Mouse (Mus musculus): Measurements from ENCODE around the gene Plekha7. TPM values are rescaled to one million over a fixed set of nuclear protein-coding genes. Genes with fewer than 3 reads are reported as not detected.

The Plekha7 gene
- polyA plus RNA-seq, 1 experiment from 2014 or later, result 27.7 TPM

GRCm38 (mm10) chr7:116224543-116224942 lies 83.6 kb downstream of the Plekha7 start:
- Histone ChIP-seq H3K27me3 (ENCODE audit: poor library complexity, severe bottlenecking) (no peaks in the 10 kb centered on the region), H3K36me3 (replicated peaks) (no peaks in the 10 kb centered on the region), H3K4me1 (peaks cover 46% of the 10 kb centered on the region), H3K9me3 (no peaks in the 10 kb centered on the region), H3K4me3 (no peak overlapping the region), H3K27ac (no peak overlapping the region)
- 92% methylated on average over 2 of the region's 2 CpGs for WGBS
- no peak for DNase-seq (ENCODE audit: extremely low spot score, low spot score)

- Histone ChIP-seq H3K27me3 (ENCODE audit: poor library complexity, severe bottlenecking) (no peaks in the 10 kb centered on the region), H3K4me1 (peaks cover 46% of the 10 kb centered on the region), H3K9me3 (no peaks in the 10 kb centered on the region), H3K4me3 (no peak overlapping the region), H3K27ac (peak overlapping the region; percentile 56; the same call in 1 of the 2 replicates), H3K36me3 (replicated peaks) (no peaks in the 10 kb centered on the region)
- WGBS, result 49% methylated on average over 14 of the region's 14 CpGs
- no peak for DNase-seq (ENCODE audit: extremely low spot score, low spot score)
Measured at GRCm38 (mm10) chr7:116223010-116223783, 85.0 kb downstream of the Plekha7 start.

GRCm38 (mm10) chr7:116222288-116223009 lies 85.7 kb downstream of the Plekha7 start:
- no peak for DNase-seq (ENCODE audit: extremely low spot score, low spot score)
- Histone ChIP-seq H3K9me3 (no peaks in the 10 kb centered on the region), H3K27ac (peak overlapping the region; percentile 56; the same call in 1 of the 2 replicates), H3K27me3 (ENCODE audit: poor library complexity, severe bottlenecking) (no peaks in the 10 kb centered on the region), H3K4me1 (peaks cover 46% of the 10 kb centered on the region), H3K4me3 (no peak overlapping the region), H3K36me3 (replicated peaks) (no peaks in the 10 kb centered on the region)
- 70% methylated on average over 8 of the region's 8 CpGs for WGBS

- no peaks in the 10 kb centered on the region for H3K9me3 ChIP-seq
- DNase-seq (ENCODE audit: extremely low spot score, low spot score), result no peak
- no peak overlapping the region for H3K4me3 ChIP-seq
- no peak overlapping the region for H3K27ac ChIP-seq
- H3K36me3 ChIP-seq (replicated peaks), result no peaks in the 10 kb centered on the region
- WGBS, result 87% methylated on average over 7 of the region's 7 CpGs
- no peaks in the 10 kb centered on the region for H3K27me3 ChIP-seq (ENCODE audit: poor library complexity, severe bottlenecking)
- peaks cover 46% of the 10 kb centered on the region for H3K4me1 ChIP-seq
Measured at GRCm38 (mm10) chr7:116221883-116222282, 86.3 kb downstream of the Plekha7 start.

GRCm38 (mm10) chr7:116220103-116220707 lies 88.0 kb downstream of the Plekha7 start:
- Histone ChIP-seq H3K4me1 (peaks cover 41% of the 10 kb centered on the region), H3K27ac (no peak overlapping the region), H3K27me3 (ENCODE audit: poor library complexity, severe bottlenecking) (no peaks in the 10 kb centered on the region), H3K4me3 (no peak overlapping the region), H3K36me3 (replicated peaks) (peaks cover 8% of the 10 kb centered on the region), H3K9me3 (peaks cover 8% of the 10 kb centered on the region; the same call in 1 of the 2 replicates)
- WGBS, result 91% methylated on average over 12 of the region's 12 CpGs
- no peak for DNase-seq (ENCODE audit: extremely low spot score, low spot score)

- DNase-seq (ENCODE audit: extremely low spot score, low spot score), result no peak
- no peak overlapping the region for H3K27ac ChIP-seq
- no peaks in the 10 kb centered on the region for H3K27me3 ChIP-seq (ENCODE audit: poor library complexity, severe bottlenecking)
- 97% methylated on average over 7 of the region's 7 CpGs for WGBS
- peaks cover 24% of the 10 kb centered on the region for H3K4me1 ChIP-seq
- no peak overlapping the region for H3K4me3 ChIP-seq
- H3K36me3 ChIP-seq (replicated peaks), result peaks cover 8% of the 10 kb centered on the region
- peaks cover 8% of the 10 kb centered on the region; the same call in 1 of the 2 replicates for H3K9me3 ChIP-seq
Measured at GRCm38 (mm10) chr7:116217747-116218146, 90.4 kb downstream of the Plekha7 start.

GRCm38 (mm10) chr7:116211904-116212303 lies 96.3 kb downstream of the Plekha7 start:
- Histone ChIP-seq H3K27ac (peak overlapping the region; percentile 40), H3K36me3 (replicated peaks) (peaks cover 8% of the 10 kb centered on the region), H3K27me3 (ENCODE audit: poor library complexity, severe bottlenecking) (0 out of 2 replicates have a peak, but pooled peaks cover 6% of the 10 kb centered on the region), H3K9me3 (peaks cover 8% of the 10 kb centered on the region; the same call in 1 of the 2 replicates), H3K4me1 (peaks cover 53% of the 10 kb centered on the region), H3K4me3 (no peak overlapping the region)
- WGBS, result 34% methylated on average over 9 of the region's 9 CpGs
- DNase-seq (ENCODE audit: extremely low spot score, low spot score), result no peak

- Histone ChIP-seq H3K27ac (peak overlapping the region; percentile 65), H3K36me3 (replicated peaks) (no peaks in the 10 kb centered on the region), H3K4me3 (peak overlapping the region; percentile 7; the same call in 1 of the 2 replicates), H3K27me3 (ENCODE audit: poor library complexity, severe bottlenecking) (0 out of 2 replicates have a peak, but pooled peaks cover 6% of the 10 kb centered on the region), H3K4me1 (peaks cover 54% of the 10 kb centered on the region), H3K9me3 (no peaks in the 10 kb centered on the region)
- DNase-seq (ENCODE audit: extremely low spot score, low spot score), result peak; percentile 29
- WGBS, result 24% methylated on average over 10 of the region's 10 CpGs
Measured at GRCm38 (mm10) chr7:116209926-116210631, 98.1 kb downstream of the Plekha7 start.

GRCm38 (mm10) chr7:116208880-116209279 lies 99.3 kb downstream of the Plekha7 start:
- Histone ChIP-seq H3K36me3 (replicated peaks) (no peaks in the 10 kb centered on the region), H3K4me3 (no peak overlapping the region), H3K27ac (no peak overlapping the region), H3K27me3 (ENCODE audit: poor library complexity, severe bottlenecking) (0 out of 2 replicates have a peak, but pooled peaks cover 6% of the 10 kb centered on the region), H3K4me1 (peaks cover 54% of the 10 kb centered on the region), H3K9me3 (no peaks in the 10 kb centered on the region)
- whole genome bisulfite sequencing, result 74% methylated on average over 8 of the region's 8 CpGs
- no peak for DNase-seq (ENCODE audit: extremely low spot score, low spot score)

GRCm38 (mm10) chr7:116206806-116207571 lies 101.2 kb downstream of the Plekha7 start:
- H3K4me1 ChIP-seq, result peaks cover 58% of the 10 kb centered on the region
- 0 out of 2 replicates have a peak, but pooled peaks cover 6% of the 10 kb centered on the region for H3K27me3 ChIP-seq (ENCODE audit: poor library complexity, severe bottlenecking)
- no peaks in the 10 kb centered on the region for H3K9me3 ChIP-seq

GRCm38 (mm10) chr7:116205451-116205850 lies 102.7 kb downstream of the Plekha7 start:
- Histone ChIP-seq H3K4me1 (peaks cover 51% of the 10 kb centered on the region), H3K27me3 (ENCODE audit: poor library complexity, severe bottlenecking) (0 out of 2 replicates have a peak, but pooled peaks cover 6% of the 10 kb centered on the region), H3K27ac (no peak overlapping the region), H3K36me3 (replicated peaks) (no peaks in the 10 kb centered on the region), H3K9me3 (no peaks in the 10 kb centered on the region), H3K4me3 (no peak overlapping the region)
- DNase-seq (ENCODE audit: extremely low spot score, low spot score), result no peak
- 93% methylated on average over 2 of the region's 2 CpGs for WGBS

More at GRCm38 (mm10) chr7:116206806-116207571, 101.2 kb downstream of the Plekha7 start:
- Histone ChIP-seq H3K4me3 (no peak overlapping the region), H3K36me3 (replicated peaks) (no peaks in the 10 kb centered on the region), H3K27ac (no peak overlapping the region)
- DNase-seq (ENCODE audit: extremely low spot score, low spot score), result no peak
- 60% methylated on average over 7 of the region's 7 CpGs for WGBS

All from forebrain, embryonic 10.5 days (tissue).